Mouse (Mus musculus) bone marrow, adult 2 months (tissue): ENCODE data around the gene Josd1.

Experiments
- CTCF ChIP-seq: fragments of 200-500 bp; IDR thresholded peaks from 2 replicates; pipeline ENCODE4 v1.5.1; 2011; ENCODE audit warnings: low read length, control low read depth; ENCODE audit not compliant: control insufficient read depth, insufficient read depth
- POLR2A ChIP-seq: fragments of 200-500 bp; IDR thresholded peaks from 2 replicates; pipeline ENCODE4 v1.6.1; 2011; ENCODE audit warnings: low read depth, mild to moderate bottlenecking, control low read depth, low read length, borderline replicate concordance; ENCODE audit not compliant: control insufficient read depth

- no peak for TF ChIP-seq POLR2A
- TF ChIP-seq CTCF = no peak
Measured at GRCm38 (mm10) chr15:79670972-79671299, 16.8 kb downstream of the Josd1 start.
